Mouse (Mus musculus): ENCODE data around the gene Skap1. TPM values are rescaled to one million over a fixed set of nuclear protein-coding genes. Genes with fewer than 3 reads are reported as not detected.

Skap1 gene
- polyA plus RNA-seq, 1 experiment, result 1.5 TPM

GRCm38 (mm10) chr11:96666924-96667323 lies 202.5 kb downstream of the Skap1 start:
- no peak for DNase-seq
- no peak for TF ChIP-seq CTCF (IDR thresholded peaks at IDR 0.05; ENCODE audit: borderline replicate concordance, insufficient read depth, low read depth, low read length)
- TF ChIP-seq POLR2A (IDR thresholded peaks at IDR 0.05; ENCODE audit: borderline replicate concordance, insufficient read depth, low read length), result no peak
- Histone ChIP-seq H3K27ac (ENCODE audit: insufficient read depth, low read length) (no peak overlapping the region), H3K27me3 (ENCODE audit: control insufficient read depth, insufficient read depth, low read length) (no peaks in the 10 kb centered on the region; the same call in 1 of the 2 replicates), H3K4me1 (ENCODE audit: control insufficient read depth, insufficient read depth, low read length) (no peaks in the 10 kb centered on the region), H3K4me3 (replicated peaks; ENCODE audit: insufficient read depth, low read depth, low read length) (no peak overlapping the region)
- 77% methylated on average over 3 of the region's 3 CpGs for WGBS

- no peak overlapping the region for H3K4me3 ChIP-seq (replicated peaks; ENCODE audit: insufficient read depth, low read depth, low read length)
- TF ChIP-seq CTCF (IDR thresholded peaks at IDR 0.05; ENCODE audit: borderline replicate concordance, insufficient read depth, low read depth, low read length) (no peak), POLR2A (IDR thresholded peaks at IDR 0.05; ENCODE audit: borderline replicate concordance, insufficient read depth, low read length) (no peak)
- H3K27me3 ChIP-seq (ENCODE audit: control insufficient read depth, insufficient read depth, low read length), result no peaks in the 10 kb centered on the region; the same call in 1 of the 2 replicates
- 79% methylated on average over 7 of the region's 7 CpGs for WGBS
- no peak for DNase-seq
- H3K27ac ChIP-seq (ENCODE audit: insufficient read depth, low read length), result no peak overlapping the region
- no peaks in the 10 kb centered on the region for H3K4me1 ChIP-seq (ENCODE audit: control insufficient read depth, insufficient read depth, low read length)
Observed at GRCm38 (mm10) chr11:96668367-96668766, 204.0 kb downstream of the Skap1 start.

GRCm38 (mm10) chr11:96673792-96674191 lies 209.4 kb downstream of the Skap1 start:
- 30% methylated on average over 6 of the region's 6 CpGs for WGBS

GRCm38 (mm10) chr11:96674786-96675365 lies 210.5 kb downstream of the Skap1 start:
- H3K4me1 ChIP-seq (ENCODE audit: control insufficient read depth, insufficient read depth, low read length), result peaks cover 2% of the 10 kb centered on the region; the same call in 1 of the 2 replicates
- WGBS, result 35% methylated on average over 8 of the region's 8 CpGs
- peak in 1 of 2 experiments; percentile 11 for DNase-seq
- no peaks in the 10 kb centered on the region; the same call in 1 of the 2 replicates for H3K27me3 ChIP-seq (ENCODE audit: control insufficient read depth, insufficient read depth, low read length)
- no peak for TF ChIP-seq CTCF (IDR thresholded peaks at IDR 0.05; ENCODE audit: borderline replicate concordance, insufficient read depth, low read depth, low read length)
- no peak for TF ChIP-seq POLR2A (IDR thresholded peaks at IDR 0.05; ENCODE audit: borderline replicate concordance, insufficient read depth, low read length)
- H3K4me3 ChIP-seq (replicated peaks; ENCODE audit: insufficient read depth, low read depth, low read length), result no peak overlapping the region
- no peak overlapping the region for H3K27ac ChIP-seq (ENCODE audit: insufficient read depth, low read length)

More at GRCm38 (mm10) chr11:96673792-96674191, 209.4 kb downstream of the Skap1 start:
- DNase-seq, result peak in 1 of 2 experiments; percentile 9
- Histone ChIP-seq H3K27me3 (ENCODE audit: control insufficient read depth, insufficient read depth, low read length) (no peaks in the 10 kb centered on the region; the same call in 1 of the 2 replicates), H3K4me1 (ENCODE audit: control insufficient read depth, insufficient read depth, low read length) (peaks cover 2% of the 10 kb centered on the region; the same call in 1 of the 2 replicates), H3K27ac (ENCODE audit: insufficient read depth, low read length) (no peak overlapping the region), H3K4me3 (replicated peaks; ENCODE audit: insufficient read depth, low read depth, low read length) (no peak overlapping the region)
- TF ChIP-seq CTCF (IDR thresholded peaks at IDR 0.05; ENCODE audit: borderline replicate concordance, insufficient read depth, low read depth, low read length), result peak; percentile 15; the same call in 1 of the 2 replicates
- TF ChIP-seq POLR2A (IDR thresholded peaks at IDR 0.05; ENCODE audit: borderline replicate concordance, insufficient read depth, low read length), result no peak

- Histone ChIP-seq H3K4me3 (replicated peaks; ENCODE audit: insufficient read depth, low read depth, low read length) (no peak overlapping the region), H3K27ac (ENCODE audit: insufficient read depth, low read length) (no peak overlapping the region), H3K27me3 (ENCODE audit: control insufficient read depth, insufficient read depth, low read length) (no peaks in the 10 kb centered on the region), H3K4me1 (ENCODE audit: control insufficient read depth, insufficient read depth, low read length) (peaks cover 2% of the 10 kb centered on the region; the same call in 1 of the 2 replicates)
- TF ChIP-seq CTCF (IDR thresholded peaks at IDR 0.05; ENCODE audit: borderline replicate concordance, insufficient read depth, low read depth, low read length) (no peak), POLR2A (IDR thresholded peaks at IDR 0.05; ENCODE audit: borderline replicate concordance, insufficient read depth, low read length) (no peak)
- DNase-seq, result no peak
- WGBS, result 87% methylated on average over 13 of the region's 13 CpGs
Observed at GRCm38 (mm10) chr11:96678026-96678425, 213.6 kb downstream of the Skap1 start.

- no peak for DNase-seq
- Histone ChIP-seq H3K27me3 (ENCODE audit: control insufficient read depth, insufficient read depth, low read length) (no peaks in the 10 kb centered on the region), H3K27ac (ENCODE audit: insufficient read depth, low read length) (no peak overlapping the region), H3K4me3 (replicated peaks; ENCODE audit: insufficient read depth, low read depth, low read length) (no peak overlapping the region), H3K4me1 (ENCODE audit: control insufficient read depth, insufficient read depth, low read length) (peaks cover 2% of the 10 kb centered on the region; the same call in 1 of the 2 replicates)
- TF ChIP-seq CTCF (IDR thresholded peaks at IDR 0.05; ENCODE audit: borderline replicate concordance, insufficient read depth, low read depth, low read length), result no peak
- TF ChIP-seq POLR2A (IDR thresholded peaks at IDR 0.05; ENCODE audit: borderline replicate concordance, insufficient read depth, low read length), result no peak
- 87% methylated on average over 4 of the region's 4 CpGs for WGBS
Observed at GRCm38 (mm10) chr11:96679026-96679425, 214.6 kb downstream of the Skap1 start.

- no peak overlapping the region for H3K27ac ChIP-seq (ENCODE audit: insufficient read depth, low read length)
- 90% methylated on average over 2 of the region's 2 CpGs for WGBS
- TF ChIP-seq CTCF (IDR thresholded peaks at IDR 0.05; ENCODE audit: borderline replicate concordance, insufficient read depth, low read depth, low read length) (no peak), POLR2A (IDR thresholded peaks at IDR 0.05; ENCODE audit: borderline replicate concordance, insufficient read depth, low read length) (no peak)
- no peak overlapping the region for H3K4me3 ChIP-seq (replicated peaks; ENCODE audit: insufficient read depth, low read depth, low read length)
- no peaks in the 10 kb centered on the region; the same call in 1 of the 2 replicates for H3K4me1 ChIP-seq (ENCODE audit: control insufficient read depth, insufficient read depth, low read length)
- no peak for DNase-seq
- H3K27me3 ChIP-seq (ENCODE audit: control insufficient read depth, insufficient read depth, low read length), result no peaks in the 10 kb centered on the region
Observed at GRCm38 (mm10) chr11:96685381-96685780, 221.0 kb downstream of the Skap1 start.

- no peaks in the 10 kb centered on the region; the same call in 1 of the 2 replicates for H3K4me1 ChIP-seq (ENCODE audit: control insufficient read depth, insufficient read depth, low read length)
- no peaks in the 10 kb centered on the region for H3K27me3 ChIP-seq (ENCODE audit: control insufficient read depth, insufficient read depth, low read length)
- no peak overlapping the region for H3K4me3 ChIP-seq (replicated peaks; ENCODE audit: insufficient read depth, low read depth, low read length)
- DNase-seq, result no peak
- TF ChIP-seq CTCF (IDR thresholded peaks at IDR 0.05; ENCODE audit: borderline replicate concordance, insufficient read depth, low read depth, low read length) (no peak), POLR2A (IDR thresholded peaks at IDR 0.05; ENCODE audit: borderline replicate concordance, insufficient read depth, low read length) (no peak)
- no peak overlapping the region for H3K27ac ChIP-seq (ENCODE audit: insufficient read depth, low read length)
- WGBS, result 75% methylated on average over 16 of the region's 16 CpGs
Observed at GRCm38 (mm10) chr11:96686713-96687280, 222.4 kb downstream of the Skap1 start.
